ENCODE assay signal across 25 mouse cellular contexts in genomic region chr5:36729923-36730322, GRCm38 (mm10). TPM values are rescaled to one million over a fixed set of nuclear protein-coding genes. Genes with fewer than 3 reads are reported as not detected.
DNase-seq lines count a peak whose midpoint lies in the region; ATAC-seq lines count a peak whose summit lies in the region.
"Had no signal": no experiment of that assay in that cellular context is flagged by ENCODE, and none has a peak within 500 bp of the region (broad histone marks: within the 10 kb centered on the region; RNA-seq: fewer than 3 reads in every experiment).

No protein-coding gene starts in this region.

- no peaks in the 10 kb centered on the region for H3K9me3 ChIP-seq in forebrain, embryonic 11.5 days (ENCODE audit: control insufficient read depth, low read length)
- no peaks in the 10 kb centered on the region for H3K9me3 ChIP-seq in forebrain, embryonic 13.5 days (replicated peaks)
- H3K9me3 ChIP-seq in kidney, embryonic 15.5 days (replicated peaks) = no peaks in the 10 kb centered on the region
- H3K9me3 ChIP-seq: forebrain, embryonic 15.5 days; hindbrain, embryonic 12.5 days; intestine, embryonic 15.5 days; limb, embryonic 10.5 days; limb, embryonic 15.5 days; midbrain, embryonic 10.5 days; midbrain, embryonic 15.5 days; neural tube, embryonic 15.5 days; stomach, embryonic 15.5 days had no signal

- H3K27ac ChIP-seq in forebrain, embryonic 11.5 days (ENCODE audit: low read depth, low read length) = no peak overlapping the region
- no peak overlapping the region for H3K27ac ChIP-seq in forebrain, embryonic 13.5 days
- H3K27ac ChIP-seq in kidney, embryonic 15.5 days = no peak overlapping the region
- H3K27ac ChIP-seq: forebrain, embryonic 15.5 days; hindbrain, embryonic 12.5 days; hindbrain, postnatal 0 days; intestine, embryonic 15.5 days; limb, embryonic 10.5 days; limb, embryonic 15.5 days; midbrain, embryonic 15.5 days; neural tube, embryonic 15.5 days; stomach, embryonic 15.5 days had no signal

- no peaks in the 10 kb centered on the region for H3K36me3 ChIP-seq in forebrain, embryonic 11.5 days (ENCODE audit: control insufficient read depth, insufficient read depth, low read length)
- H3K36me3 ChIP-seq in forebrain, embryonic 13.5 days (ENCODE audit: poor library complexity, severe bottlenecking) = no peaks in the 10 kb centered on the region
- H3K36me3 ChIP-seq in kidney, embryonic 15.5 days = no peaks in the 10 kb centered on the region
- H3K36me3 ChIP-seq: forebrain, embryonic 15.5 days; hindbrain, embryonic 12.5 days; intestine, embryonic 15.5 days; limb, embryonic 10.5 days; limb, embryonic 15.5 days; midbrain, embryonic 10.5 days; midbrain, embryonic 15.5 days; neural tube, embryonic 15.5 days; stomach, embryonic 15.5 days had no signal

- H3K4me1 ChIP-seq in forebrain, embryonic 11.5 days (replicated peaks; ENCODE audit: control insufficient read depth, insufficient read depth, low read length) = no peaks in the 10 kb centered on the region
- H3K4me1 ChIP-seq in forebrain, embryonic 13.5 days = peaks cover 8% of the 10 kb centered on the region; the same call in 1 of the 2 replicates
- peaks cover 18% of the 10 kb centered on the region for H3K4me1 ChIP-seq in kidney, embryonic 15.5 days
- H3K4me1 ChIP-seq: forebrain, embryonic 15.5 days; hindbrain, embryonic 12.5 days; limb, embryonic 15.5 days; midbrain, embryonic 15.5 days; neural tube, embryonic 15.5 days had no signal

- no peak for ATAC-seq in forebrain, embryonic 11.5 days (replicated peaks; ENCODE audit: low FRiP score)
- no peak for ATAC-seq in forebrain, embryonic 13.5 days
- no peak for ATAC-seq in kidney, embryonic 15.5 days (replicated peaks; ENCODE audit: low FRiP score)
- ATAC-seq: forebrain, embryonic 15.5 days; hindbrain, postnatal 0 days; intestine, embryonic 15.5 days; midbrain, embryonic 15.5 days had no signal

- H3K27me3 ChIP-seq in forebrain, embryonic 11.5 days (ENCODE audit: control insufficient read depth, insufficient read depth, low read length) = no peaks in the 10 kb centered on the region
- peaks cover 5% of the 10 kb centered on the region; the same call in 1 of the 2 replicates for H3K27me3 ChIP-seq in forebrain, embryonic 13.5 days
- H3K27me3 ChIP-seq in kidney, embryonic 15.5 days = no peaks in the 10 kb centered on the region
- H3K27me3 ChIP-seq: forebrain, embryonic 15.5 days; hindbrain, embryonic 12.5 days; intestine, embryonic 15.5 days; limb, embryonic 15.5 days; midbrain, embryonic 15.5 days; neural tube, embryonic 15.5 days; stomach, embryonic 15.5 days had no signal

- H3K4me3 ChIP-seq in forebrain, embryonic 11.5 days (ENCODE audit: low read depth, low read length) = no peak overlapping the region
- H3K4me3 ChIP-seq in forebrain, embryonic 13.5 days = no peak overlapping the region
- H3K4me3 ChIP-seq in kidney, embryonic 15.5 days (replicated peaks) = no peak overlapping the region
- H3K4me3 ChIP-seq: forebrain, embryonic 15.5 days; hindbrain, embryonic 12.5 days; intestine, embryonic 15.5 days; limb, embryonic 10.5 days; limb, embryonic 15.5 days; midbrain, embryonic 10.5 days; midbrain, embryonic 15.5 days; neural tube, embryonic 15.5 days; stomach, embryonic 15.5 days had no signal

- DNase-seq in forebrain, embryonic 11.5 days (ENCODE audit: low spot score) = peak; percentile 37
- peak; percentile 52 for DNase-seq in kidney, adult 9 months
- peak; percentile 48 for DNase-seq in testis, postnatal 10 days (ENCODE audit: low spot score)
- DNase-seq in testis, postnatal 14 days (ENCODE audit: low spot score) = no peak
- DNase-seq in lung, postnatal 14 days = no peak
- DNase-seq: B cell, adult 2 months; cerebellum, adult 11-12 months; cerebellum, postnatal 36 days; kidney, postnatal 4 days; lung, embryonic 14.5 days; right cerebral cortex, postnatal 14 days; thymus, adult 2 months; thymus, postnatal 4 days had no signal

- 87% methylated on average over 2 of the region's 2 CpGs for WGBS in forebrain, embryonic 11.5 days
- WGBS in forebrain, embryonic 13.5 days = 86% methylated on average over 2 of the region's 2 CpGs
- WGBS in kidney, embryonic 15.5 days = 94% methylated on average over 2 of the region's 2 CpGs

- no peak overlapping the region for H3K4me2 ChIP-seq in forebrain, embryonic 11.5 days (ENCODE audit: low read depth, low read length, severe bottlenecking)
- no peak overlapping the region for H3K4me2 ChIP-seq in forebrain, embryonic 13.5 days
- H3K4me2 ChIP-seq in kidney, embryonic 15.5 days = no peak overlapping the region
- H3K4me2 ChIP-seq: forebrain, embryonic 15.5 days; hindbrain, embryonic 12.5 days; intestine, embryonic 15.5 days; limb, embryonic 15.5 days; lung, embryonic 14.5 days; midbrain, embryonic 15.5 days; neural tube, embryonic 15.5 days; stomach, embryonic 15.5 days had no signal

- H3K9ac ChIP-seq in forebrain, embryonic 11.5 days (ENCODE audit: low read length) = no peak overlapping the region
- H3K9ac ChIP-seq in forebrain, embryonic 13.5 days = no peak overlapping the region
- H3K9ac ChIP-seq in kidney, embryonic 15.5 days = no peak overlapping the region
- H3K9ac ChIP-seq: forebrain, embryonic 15.5 days; hindbrain, embryonic 12.5 days; intestine, embryonic 15.5 days; limb, embryonic 15.5 days; lung, embryonic 14.5 days; midbrain, embryonic 15.5 days; neural tube, embryonic 15.5 days; stomach, embryonic 15.5 days had no signal

RNA-seq across cellular contexts. Expression of gene Bloc1s4, which starts 18.5 kb away (rescaled TPM):
- polyA plus RNA-seq in forebrain, embryonic 11.5 days (2014; fragmentation: Nextera tagmentation; extraction: Ambion mirVana) = 22.9 and 25.6 TPM in 2 replicates
- polyA plus RNA-seq in forebrain, embryonic 13.5 days (2015; fragmentation: Nextera tagmentation; extraction: Ambion mirVana) = 23.9 and 24.2 TPM in 2 replicates
- polyA plus RNA-seq in kidney, embryonic 15.5 days (2015; fragmentation: Nextera tagmentation; extraction: Ambion mirVana) = 25.6 and 26.7 TPM in 2 replicates

RNA-seq across cellular contexts. Expression of gene D5Ertd579e, which starts 34.1 kb away (rescaled TPM):
- 39.9 and 41.9 TPM in 2 replicates for polyA plus RNA-seq in forebrain, embryonic 11.5 days (2014; fragmentation: Nextera tagmentation; extraction: Ambion mirVana)
- polyA plus RNA-seq in forebrain, embryonic 13.5 days (2015; fragmentation: Nextera tagmentation; extraction: Ambion mirVana) = 27.4 and 34.3 TPM in 2 replicates
- polyA plus RNA-seq in kidney, embryonic 15.5 days (2015; fragmentation: Nextera tagmentation; extraction: Ambion mirVana) = 19.7 and 21.6 TPM in 2 replicates

Comparison
In these comparisons a context has a peak if more than half of its experiments do, and no peak if none do; other contexts are left out.
1. DNase-seq: peak in forebrain, embryonic 11.5 days (single experiment), kidney, adult 9 months (single experiment) and testis, postnatal 10 days (single experiment); none in testis, postnatal 14 days (single experiment) and lung, postnatal 14 days (single experiment).